Mouse (Mus musculus): Measurements from ENCODE around the gene Gm3278. TPM values are rescaled to one million over a fixed set of nuclear protein-coding genes. Genes with fewer than 3 reads are reported as not detected.
"Not testable (repeated sequence)": the region's sequence is repeated elsewhere in the genome, so short reads cannot be mapped to it uniquely, and the experiment has no call there.

Gene Gm3278
- 0.22 TPM in 1 of 2 replicates, not detected in the other for polyA plus RNA-seq (2014; fragmentation: Nextera tagmentation; extraction: Ambion mirVana)

GRCm38 (mm10) chr14:4892116-4892515 is at the start of gene Gm3278:
Gene Gm3278 (plus strand): TSS chr14:4892416.
- not testable (repeated sequence) for H3K27me3 ChIP-seq (ENCODE audit: control insufficient read depth, insufficient read depth, low read length); H3K9me3 ChIP-seq (ENCODE audit: control insufficient read depth, low read length); H3K4me3 ChIP-seq (ENCODE audit: low read depth, low read length); ATAC-seq (ENCODE audit: low FRiP score); H3K27ac ChIP-seq (ENCODE audit: low read depth, low read length); DNase-seq (ENCODE audit: low spot score); H3K4me2 ChIP-seq (replicated peaks; ENCODE audit: low read depth, low read length); H3K9ac ChIP-seq (ENCODE audit: low read depth, low read length); H3K36me3 ChIP-seq (ENCODE audit: control insufficient read depth, insufficient read depth, low read length); H3K4me1 ChIP-seq (replicated peaks; ENCODE audit: control insufficient read depth, insufficient read depth, low read length)
- WGBS: no CpG with 5 or more reads among the region's 3 CpGs

- H3K4me1 ChIP-seq (replicated peaks; ENCODE audit: control insufficient read depth, insufficient read depth, low read length); ATAC-seq (ENCODE audit: low FRiP score); H3K36me3 ChIP-seq (ENCODE audit: control insufficient read depth, insufficient read depth, low read length); H3K9me3 ChIP-seq (ENCODE audit: control insufficient read depth, low read length); H3K27ac ChIP-seq (ENCODE audit: low read depth, low read length); H3K27me3 ChIP-seq (ENCODE audit: control insufficient read depth, insufficient read depth, low read length): not testable (repeated sequence)
- Histone ChIP-seq H3K9ac (ENCODE audit: low read depth, low read length) (peak within 1 kb of the TSS; percentile 37; the same call in 1 of the 2 replicates), H3K4me2 (replicated peaks; ENCODE audit: low read depth, low read length) (peak within 1 kb of the TSS; percentile 36), H3K4me3 (ENCODE audit: low read depth, low read length) (peak within 1 kb of the TSS; percentile 30)
- peak; percentile 23 for DNase-seq (ENCODE audit: low spot score)
- 1% methylated on average over 15 of the region's 59 CpGs for WGBS
These were observed 36.8 kb upstream of the Gm3278 start, which contains the start of gene Gm3264 for GRCm38 (mm10) chr14:4855299-4855980. Gene Gm3264 (plus strand): TSS chr14:4855576.

Other genes starting within 250 kb of the Gm3278 start
- 0.45 TPM in 1 of 2 replicates, not detected in the other for gene Gm3239, start 228.2 kb upstream of the Gm3278 start, polyA plus RNA-seq (2014; fragmentation: Nextera tagmentation; extraction: Ambion mirVana)
- gene Gm7876, start 183.2 kb upstream of the Gm3278 start, polyA plus RNA-seq (2014; fragmentation: Nextera tagmentation; extraction: Ambion mirVana): not detected in 2 replicates
- 0.11 and 0.63 TPM in 2 replicates for gene Gm3252, start 165.6 kb upstream of the Gm3278 start, polyA plus RNA-seq (2014; fragmentation: Nextera tagmentation; extraction: Ambion mirVana)
- gene Gm9602, start 116.1 kb upstream of the Gm3278 start, polyA plus RNA-seq (2014; fragmentation: Nextera tagmentation; extraction: Ambion mirVana): not detected in 2 replicates
- not detected in 2 replicates for gene Gm3269, start 54.3 kb upstream of the Gm3278 start, polyA plus RNA-seq (2014; fragmentation: Nextera tagmentation; extraction: Ambion mirVana)
- gene Gm3264, start 36.8 kb upstream of the Gm3278 start, polyA plus RNA-seq (2014; fragmentation: Nextera tagmentation; extraction: Ambion mirVana): 0.28 and 1.3 TPM in 2 replicates
- not detected in 2 replicates for gene Gm8297, start 91.5 kb downstream of the Gm3278 start, polyA plus RNA-seq (2014; fragmentation: Nextera tagmentation; extraction: Ambion mirVana)
- 0.64 and 0.93 TPM in 2 replicates for gene Gm3298, start 123.5 kb downstream of the Gm3278 start, polyA plus RNA-seq (2014; fragmentation: Nextera tagmentation; extraction: Ambion mirVana)
- not detected in 2 replicates for gene 4930555G01Rik, start 158.2 kb downstream of the Gm3278 start, polyA plus RNA-seq (2014; fragmentation: Nextera tagmentation; extraction: Ambion mirVana)
- gene Gm8281, start 178.6 kb downstream of the Gm3278 start, polyA plus RNA-seq (2014; fragmentation: Nextera tagmentation; extraction: Ambion mirVana): 2.3 and 2.7 TPM in 2 replicates
- gene Gm8279, start 239.1 kb downstream of the Gm3278 start, polyA plus RNA-seq (2014; fragmentation: Nextera tagmentation; extraction: Ambion mirVana): not detected in 2 replicates

All from hindbrain, embryonic 11.5 days (tissue).